Mouse (Mus musculus): ENCODE measurements at regions not wholly inside any gene's neighbourhood (a gene's known extent, or its start where the extent isn't known, plus 50 kb on each side); places are given as distances from the start of the nearest gene placed in this dataset.

GRCm38 (mm10) chr7:71648314-71648713 is 297.0 kb upstream of the Gm10295 start:
- DNase-seq (ENCODE audit: inconsistent ontology term), result no peak

GRCm38 (mm10) chr7:71646944-71647343 is 295.7 kb upstream of the Gm10295 start:
- DNase-seq (ENCODE audit: inconsistent ontology term), result no peak

- no peak for DNase-seq (ENCODE audit: inconsistent ontology term)
Observed at GRCm38 (mm10) chr7:71623048-71623447, 271.8 kb upstream of the Gm10295 start.

GRCm38 (mm10) chr7:71603159-71603558 is 251.9 kb upstream of the Gm10295 start:
- DNase-seq (ENCODE audit: inconsistent ontology term), result peak; percentile 82

GRCm38 (mm10) chr7:71596780-71597179 is 245.5 kb upstream of the Gm10295 start:
- DNase-seq (ENCODE audit: inconsistent ontology term), result no peak

- no peak for DNase-seq (ENCODE audit: inconsistent ontology term)
Observed at GRCm38 (mm10) chr7:71587626-71588025, 236.3 kb upstream of the Gm10295 start.

GRCm38 (mm10) chr7:71583443-71584055 is 232.3 kb upstream of the Gm10295 start:
- no peak for DNase-seq (ENCODE audit: inconsistent ontology term)

- DNase-seq (ENCODE audit: inconsistent ontology term), result peak; percentile 58
Observed at GRCm38 (mm10) chr7:71581746-71582145, 230.5 kb upstream of the Gm10295 start.

- DNase-seq (ENCODE audit: inconsistent ontology term), result peak; percentile 40
Observed at GRCm38 (mm10) chr7:71560296-71560936, 209.1 kb upstream of the Gm10295 start.

- DNase-seq (ENCODE audit: inconsistent ontology term), result no peak
Observed at GRCm38 (mm10) chr7:71556473-71556872, 205.2 kb upstream of the Gm10295 start.

GRCm38 (mm10) chr7:71555476-71555875 is 204.2 kb upstream of the Gm10295 start:
- DNase-seq (ENCODE audit: inconsistent ontology term), result no peak

GRCm38 (mm10) chr7:71546606-71547213 is 195.4 kb upstream of the Gm10295 start:
- DNase-seq (ENCODE audit: inconsistent ontology term), result peak; percentile 70

- DNase-seq (ENCODE audit: inconsistent ontology term), result no peak
Observed at GRCm38 (mm10) chr7:71541467-71541866, 190.2 kb upstream of the Gm10295 start.

GRCm38 (mm10) chr7:71533109-71533508 is 181.8 kb upstream of the Gm10295 start:
- DNase-seq (ENCODE audit: inconsistent ontology term), result peak; percentile 23

GRCm38 (mm10) chr7:71531496-71531895 is 180.2 kb upstream of the Gm10295 start:
- DNase-seq (ENCODE audit: inconsistent ontology term), result no peak

GRCm38 (mm10) chr7:71530922-71531321 is 179.6 kb upstream of the Gm10295 start:
- DNase-seq (ENCODE audit: inconsistent ontology term), result no peak

GRCm38 (mm10) chr7:71526152-71526551 is 174.9 kb upstream of the Gm10295 start:
- no peak for DNase-seq (ENCODE audit: inconsistent ontology term)

- peak; percentile 77 for DNase-seq (ENCODE audit: inconsistent ontology term)
Observed at GRCm38 (mm10) chr7:71524577-71525126, 173.4 kb upstream of the Gm10295 start.

- DNase-seq (ENCODE audit: inconsistent ontology term), result no peak
Observed at GRCm38 (mm10) chr7:71524119-71524518, 172.8 kb upstream of the Gm10295 start.

GRCm38 (mm10) chr7:71507379-71507778 is 156.1 kb upstream of the Gm10295 start:
- DNase-seq (ENCODE audit: inconsistent ontology term), result no peak

- no peak for DNase-seq (ENCODE audit: inconsistent ontology term)
Observed at GRCm38 (mm10) chr7:71500719-71501118, 149.4 kb upstream of the Gm10295 start.

- DNase-seq (ENCODE audit: inconsistent ontology term), result no peak
Observed at GRCm38 (mm10) chr7:71498123-71498522, 146.8 kb upstream of the Gm10295 start.

GRCm38 (mm10) chr7:71491128-71491527 is 139.8 kb upstream of the Gm10295 start:
- no peak for DNase-seq (ENCODE audit: inconsistent ontology term)

Measured in Muller cell, postnatal 12 days (primary cell).